Mouse (Mus musculus) olfactory bulb, adult 2 months (tissue): ENCODE measurements around the gene Sik1.

Experiments
- CTCF ChIP-seq: fragments of 200-500 bp; IDR thresholded peaks from 2 replicates; pipeline ENCODE4 v1.5.1; 2012; ENCODE audit warnings: low read depth, mild to moderate bottlenecking, low read length, moderate library complexity; ENCODE audit not compliant: insufficient read depth
- POLR2A ChIP-seq: fragments of 200-500 bp; IDR thresholded peaks from 2 replicates; pipeline ENCODE4 v1.6.1; 2012; ENCODE audit warnings: mild to moderate bottlenecking, low read depth, low read length, moderate library complexity; ENCODE audit not compliant: insufficient read depth

DNA sequence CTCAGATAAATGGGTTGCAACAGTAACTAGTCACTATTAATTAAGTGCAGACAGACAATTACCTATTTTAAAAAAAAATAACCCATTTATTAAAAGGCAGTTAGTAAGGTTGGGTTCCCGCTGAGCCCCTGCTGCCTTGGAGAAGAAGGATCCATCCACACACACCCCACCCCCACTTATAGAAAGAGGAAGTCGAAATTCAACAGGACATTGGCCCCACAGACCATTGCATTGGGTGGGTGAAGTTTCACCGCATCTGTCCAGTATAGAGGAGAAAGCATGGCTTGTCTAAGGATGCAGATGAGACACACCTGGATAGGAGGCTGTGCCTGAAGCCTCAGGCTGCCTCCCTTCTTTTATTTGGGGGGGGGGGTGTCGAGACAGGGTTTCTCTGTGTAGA is 50.0 kb downstream of the Sik1 start:
- no peak for TF ChIP-seq POLR2A
- no peak for TF ChIP-seq CTCF
